Mouse (Mus musculus) spleen, adult 2 months (tissue): ENCODE data around the gene Cxcr6. TPM values are rescaled to one million over a fixed set of nuclear protein-coding genes. Genes with fewer than 3 reads are reported as not detected.

Experiments used
- DNase-seq, 2 experiments: peaks; one replicate each; pipeline versions ENCODE4 v3.0.0 to v3.0.0-alpha.2; 2012 to 2021; ENCODE audit warnings: low spot score in 2 of 2, low read depth in 1 of 2
- H3K27ac ChIP-seq: fragments of 200-500 bp; 2 replicates; pipeline ENCODE4 v1.5.1; 2012; ENCODE audit warnings: low read length, inconsistent platforms; ENCODE audit not compliant: insufficient read depth
- H3K27me3 ChIP-seq: fragments of 200-500 bp; 2 replicates; pipeline ENCODE4 v1.6.1; 2012; ENCODE audit warnings: mild to moderate bottlenecking, moderate library complexity, low read length, inconsistent platforms; ENCODE audit not compliant: control insufficient read depth, insufficient read depth
- H3K36me3 ChIP-seq: fragments of 200-500 bp; 2 replicates; pipeline ENCODE4 v1.6.1; 2012; ENCODE audit warnings: mild to moderate bottlenecking, low read length, inconsistent platforms; ENCODE audit not compliant: control insufficient read depth, insufficient read depth
- H3K4me1 ChIP-seq: fragments of 200-500 bp; 2 replicates; pipeline ENCODE4 v1.6.1; 2011; ENCODE audit warnings: inconsistent platforms; ENCODE audit not compliant: control insufficient read depth, insufficient read depth, insufficient read length
- H3K4me3 ChIP-seq: fragments of 200-500 bp; 2 replicates; pipeline ENCODE4 v1.5.1; 2011; ENCODE audit warnings: mild to moderate bottlenecking, inconsistent platforms; ENCODE audit not compliant: insufficient read depth, insufficient read length; ENCODE audit errors: extremely low read depth
- CTCF ChIP-seq: fragments of 200-500 bp; IDR thresholded peaks from 2 replicates; pipeline ENCODE4 v1.5.1; 2011; ENCODE audit warnings: mild to moderate bottlenecking, inconsistent platforms; ENCODE audit not compliant: insufficient read depth, insufficient read length, insufficient replicate concordance; ENCODE audit errors: extremely low read depth
- POLR2A ChIP-seq: fragments of 200-500 bp; IDR thresholded peaks from 2 replicates; pipeline ENCODE4 v1.6.1; 2011; ENCODE audit warnings: low read depth, low read length, inconsistent platforms
- WGBS: fragments of 180-500 bp; shearing (Covaris S2); methylation state at CpG from one replicate; pipeline ENCODE4 v1.1.7; 2018; 5-methylcytosine and 5-hydroxymethylcytosine counted together
- polyA plus RNA-seq: library from polyadenylated mRNA; depleted of rRNA; stranded (reverse); fragments of >200 nt; gene quantifications from 2 replicates; pipeline ENCODE4 v1.2.3, GENCODE M21; 2012

The Cxcr6 gene
- polyA plus RNA-seq, 1 experiment, result 5.2 TPM

DNA sequence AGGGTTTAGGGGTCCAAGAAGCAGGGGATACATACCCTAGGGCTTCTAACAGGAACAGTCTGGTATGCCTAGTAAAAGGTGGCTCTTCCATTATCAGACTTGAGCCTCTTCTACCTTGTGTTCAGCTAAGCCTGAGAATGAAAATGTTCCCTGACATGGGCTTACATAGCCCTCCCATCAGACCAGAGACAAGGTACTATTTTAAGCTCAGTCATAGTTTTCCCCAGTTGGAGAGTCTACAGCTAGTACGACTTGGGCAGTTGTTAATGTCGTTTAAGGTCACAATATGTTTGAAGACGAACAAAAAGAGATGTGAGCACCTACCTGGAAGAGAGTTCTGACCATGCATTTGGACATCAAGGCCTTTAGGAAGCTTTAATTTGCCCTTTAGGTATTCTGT lies 38.2 kb downstream of the Cxcr6 start:
- DNase-seq, result no peak
- Histone ChIP-seq H3K27ac (no peak overlapping the region), H3K4me1 (0 out of 2 replicates have a peak, but pooled peaks cover 2% of the 10 kb centered on the region), H3K4me3 (no peak overlapping the region), H3K27me3 (no peaks in the 10 kb centered on the region), H3K36me3 (peaks cover 14% of the 10 kb centered on the region)
- 85% methylated on average over 3 of the region's 3 CpGs for WGBS
- TF ChIP-seq CTCF (no peak), POLR2A (no peak)

DNA sequence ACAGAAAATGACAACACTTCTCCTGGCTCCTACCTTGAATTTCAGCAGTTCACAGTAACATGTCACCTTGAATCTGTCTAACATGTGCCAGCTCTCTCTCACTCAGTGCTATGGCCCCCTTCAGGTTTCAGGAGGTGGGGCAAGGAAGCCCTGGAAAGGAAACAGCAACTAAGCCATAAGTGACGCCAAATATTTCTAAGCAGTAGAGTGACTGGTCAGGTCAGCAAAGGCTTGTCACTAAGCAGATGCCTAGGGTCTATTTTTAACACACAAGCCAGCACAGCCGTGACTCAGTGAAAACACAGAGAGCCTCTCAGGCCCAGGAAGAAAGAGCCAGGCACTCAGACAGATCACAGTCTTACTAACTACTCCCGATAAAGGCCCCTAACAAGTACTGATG lies 38.8 kb downstream of the Cxcr6 start:
- no peak overlapping the region for H3K4me3 ChIP-seq
- peaks cover 7% of the 10 kb centered on the region; the same call in 1 of the 2 replicates for H3K4me1 ChIP-seq
- TF ChIP-seq POLR2A, result no peak
- TF ChIP-seq CTCF, result no peak
- peaks cover 12% of the 10 kb centered on the region for H3K36me3 ChIP-seq
- 28% methylated on average over 3 of the region's 3 CpGs for WGBS
- no peak for DNase-seq
- no peaks in the 10 kb centered on the region for H3K27me3 ChIP-seq
- H3K27ac ChIP-seq, result no peak overlapping the region

DNA sequence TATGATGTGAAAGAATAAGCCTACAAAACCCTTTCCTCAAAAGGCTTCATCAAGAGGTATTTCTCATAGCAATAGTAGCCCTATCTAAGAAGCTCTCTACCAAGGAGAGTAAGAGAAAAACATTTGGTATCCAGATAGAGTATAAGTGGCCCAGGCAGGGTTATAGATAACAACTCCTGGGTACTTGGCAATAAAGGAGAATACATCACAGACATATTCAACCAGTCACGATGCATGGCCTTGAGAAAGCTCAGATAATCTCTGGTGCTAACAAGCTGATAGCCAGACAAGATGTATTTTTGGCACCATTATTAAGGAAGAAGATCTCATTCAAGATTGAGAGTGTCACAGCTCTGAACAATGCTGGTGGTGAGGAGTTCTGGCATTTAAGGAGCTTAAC lies 40.2 kb downstream of the Cxcr6 start:
- Histone ChIP-seq H3K4me3 (no peak overlapping the region), H3K36me3 (peaks cover 6% of the 10 kb centered on the region), H3K27ac (no peak overlapping the region), H3K4me1 (peaks cover 7% of the 10 kb centered on the region; the same call in 1 of the 2 replicates), H3K27me3 (no peaks in the 10 kb centered on the region)
- 88% methylated on average over 1 of the region's 1 CpGs for WGBS
- no peak for DNase-seq
- no peak for TF ChIP-seq POLR2A

DNA sequence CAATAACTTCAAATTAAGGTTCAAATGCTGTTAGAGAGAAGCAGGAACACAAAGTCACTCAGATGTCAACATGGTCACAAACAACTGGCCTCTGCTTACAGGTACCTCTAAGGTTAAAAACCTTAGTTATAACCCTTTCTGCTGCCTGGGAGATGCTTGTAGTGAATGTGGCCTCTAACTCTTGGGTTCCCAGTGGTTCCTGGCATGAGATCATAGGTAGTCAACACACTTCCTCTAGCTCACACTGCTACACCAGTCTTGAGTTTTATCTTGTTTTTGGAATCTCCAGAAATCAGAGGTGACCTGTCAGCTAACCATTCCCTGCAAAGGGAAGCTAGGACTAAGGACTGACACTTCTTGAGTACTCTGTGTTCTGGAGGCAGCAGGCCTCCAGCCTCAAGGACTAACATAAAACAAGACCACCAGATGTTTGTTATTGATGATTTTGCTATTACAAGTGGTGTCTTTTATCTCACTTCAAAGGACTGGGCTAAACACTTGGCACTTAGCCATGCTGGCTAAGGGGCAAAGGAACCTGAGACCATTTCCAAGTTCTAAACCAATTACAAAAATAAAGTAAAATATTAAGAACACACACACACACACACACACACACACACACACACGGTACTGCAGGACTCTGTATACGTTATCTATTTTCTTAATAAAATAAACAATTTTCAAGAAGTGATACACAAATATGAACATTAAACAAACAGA lies 43.9 kb downstream of the Cxcr6 start:
- Histone ChIP-seq H3K36me3 (no peaks in the 10 kb centered on the region), H3K27me3 (no peaks in the 10 kb centered on the region), H3K4me1 (peaks cover 10% of the 10 kb centered on the region; the same call in 1 of the 2 replicates), H3K4me3 (no peak overlapping the region), H3K27ac (peak overlapping the region; percentile 100)
- TF ChIP-seq CTCF (no peak), POLR2A (no peak)
- 46% methylated on average over 2 of the region's 2 CpGs for WGBS
- DNase-seq, result no peak

DNA sequence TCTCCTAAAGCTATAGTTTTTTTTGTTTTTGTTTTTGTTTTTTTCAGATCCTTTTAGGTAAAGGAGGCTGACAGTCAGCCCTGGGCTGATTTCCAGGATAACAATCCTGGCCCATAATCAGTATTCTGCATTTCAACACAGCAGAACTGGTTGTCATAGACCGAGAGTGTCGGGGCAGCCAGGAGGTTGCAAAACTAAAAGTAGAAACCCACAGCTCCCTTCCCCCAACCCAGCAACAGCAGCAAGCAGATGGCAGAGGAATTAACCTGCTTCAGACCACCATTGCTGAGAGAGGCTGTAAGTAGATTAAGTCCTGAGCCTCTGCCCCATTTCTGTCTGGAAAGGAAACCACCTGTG lies 44.4 kb downstream of the Cxcr6 start:
- H3K27ac ChIP-seq, result peak overlapping the region; percentile 100
- TF ChIP-seq POLR2A, result no peak
- no peak for TF ChIP-seq CTCF
- WGBS, result 0% methylated on average over 2 of the region's 2 CpGs
- H3K36me3 ChIP-seq, result no peaks in the 10 kb centered on the region
- DNase-seq, result peak in 1 of 2 experiments; percentile 48
- peak overlapping the region; percentile 83 for H3K4me3 ChIP-seq
- H3K27me3 ChIP-seq, result no peaks in the 10 kb centered on the region
- peaks cover 8% of the 10 kb centered on the region; the same call in 1 of the 2 replicates for H3K4me1 ChIP-seq

DNA sequence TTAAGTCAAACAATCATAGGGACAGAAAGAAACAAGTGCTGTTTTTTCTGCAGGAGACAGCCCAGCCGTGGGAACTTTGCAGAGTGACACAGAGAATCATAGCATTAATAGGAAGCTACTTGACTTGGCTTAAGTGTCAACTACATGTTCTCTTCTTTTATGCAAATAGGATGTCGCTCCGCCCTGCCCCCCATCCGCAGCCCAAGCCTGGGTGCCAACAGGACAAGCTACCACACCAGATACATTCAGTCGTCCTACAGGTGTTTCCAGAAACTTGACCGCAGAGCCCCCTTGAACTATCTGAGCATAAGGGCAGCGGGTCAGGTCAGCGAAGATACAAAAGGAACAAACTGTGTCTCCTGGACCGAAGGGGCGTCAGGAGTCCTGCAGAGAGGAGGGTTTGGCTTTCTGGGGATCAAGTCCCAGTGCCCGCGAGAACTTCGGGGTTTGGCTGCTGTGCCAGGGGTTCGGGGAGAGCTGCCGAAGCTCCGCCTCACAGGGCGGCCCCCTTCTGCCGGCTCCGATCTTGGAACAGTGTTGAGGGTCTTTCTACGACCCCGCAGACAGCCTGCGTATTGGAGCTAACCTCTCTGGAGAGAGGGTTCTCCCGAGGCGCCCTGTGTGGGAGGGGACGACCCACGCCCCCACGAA lies 44.9 kb downstream of the Cxcr6 start:
- peaks cover 8% of the 10 kb centered on the region; the same call in 1 of the 2 replicates for H3K4me1 ChIP-seq
- peak; percentile 69 to 88 for DNase-seq
- H3K27ac ChIP-seq, result peak overlapping the region; percentile 100

DNA sequence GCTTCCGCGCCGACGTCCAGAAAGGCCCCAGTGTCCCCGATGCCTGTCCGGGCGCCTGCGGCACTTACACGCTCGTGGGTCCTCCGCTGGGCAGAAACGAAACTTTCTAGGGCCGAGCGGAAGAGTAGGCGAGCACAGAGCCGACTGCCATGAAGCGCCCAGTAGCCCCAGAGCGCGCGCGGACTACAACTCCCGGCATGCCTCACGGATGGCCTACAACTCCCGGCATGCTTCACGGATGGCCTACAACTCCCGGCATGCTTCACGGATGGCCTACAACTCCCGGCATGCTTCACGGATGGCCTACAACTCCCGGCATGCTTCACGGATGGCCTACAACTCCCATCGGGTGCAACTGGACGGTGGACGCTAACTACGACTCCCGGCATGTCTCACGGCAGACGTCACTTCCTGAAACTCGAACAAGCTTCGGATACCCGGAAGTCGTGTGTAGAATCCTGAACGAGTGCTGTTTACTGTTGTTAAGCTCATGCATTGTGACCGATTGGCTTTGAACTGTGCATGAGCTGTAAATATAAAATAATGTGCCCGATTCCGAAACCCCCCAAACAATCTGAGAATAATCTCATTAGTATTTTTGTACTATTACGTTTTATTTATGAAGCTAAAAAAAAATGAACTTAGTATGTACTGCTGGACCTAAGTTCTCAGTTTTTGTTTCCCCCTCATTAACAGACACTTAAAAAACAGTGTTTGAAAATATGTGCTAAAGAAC lies 45.6 kb downstream of the Cxcr6 start, which contains the start of gene Fyco1:
Gene Fyco1, minus strand, starts transcription at position 187 of the 736 bp plus-strand sequence.
- Histone ChIP-seq H3K4me1 (peaks cover 8% of the 10 kb centered on the region; the same call in 1 of the 2 replicates), H3K27me3 (no peaks in the 10 kb centered on the region), H3K4me3 (peak within 1 kb of the TSS; percentile 83), H3K27ac (peak within 1 kb of the TSS; percentile 100), H3K36me3 (no peaks in the 10 kb centered on the region)
- under 1% methylated on average over 47 of the region's 47 CpGs for WGBS
- TF ChIP-seq POLR2A (peak; percentile 83), CTCF (no peak)
- peak; percentile 92 to 98 for DNase-seq

More for the DNA sequence above, 44.9 kb downstream of the Cxcr6 start:
- Histone ChIP-seq H3K27me3 (no peaks in the 10 kb centered on the region), H3K4me3 (peak overlapping the region; percentile 83), H3K36me3 (no peaks in the 10 kb centered on the region)
- under 1% methylated on average over 27 of the region's 27 CpGs for WGBS
- TF ChIP-seq CTCF, result no peak
- peak; percentile 14; the same call in 1 of the 2 replicates for TF ChIP-seq POLR2A
